In genomic region chr2:27993416-27993815, GRCm38 (mm10) we compare ENCODE assay signal across 14 mouse cellular contexts.
A peak's percentile ranks its signal among the peaks of the same experiment; 100 is the strongest.
DNase-seq lines count a peak whose midpoint lies in the region; ATAC-seq lines count a peak whose summit lies in the region.
"Had no signal": no experiment of that assay in that cellular context is flagged by ENCODE, and none has a peak within 500 bp of the region (broad histone marks: within the 10 kb centered on the region; RNA-seq: fewer than 3 reads in every experiment).

No protein-coding gene starts in this region.

- no peak overlapping the region for H3K9ac ChIP-seq in hindbrain, embryonic 14.5 days
- no peak overlapping the region for H3K9ac ChIP-seq in hindbrain, embryonic 11.5 days (ENCODE audit: low read depth, low read length)
- no peak overlapping the region for H3K9ac ChIP-seq in kidney, embryonic 16.5 days (replicated peaks; ENCODE audit: low read length)

- peaks cover 10% of the 10 kb centered on the region; the same call in 1 of the 2 replicates for H3K4me1 ChIP-seq in hindbrain, embryonic 14.5 days (replicated peaks; ENCODE audit: control insufficient read depth, insufficient read depth, low read length)
- no peaks in the 10 kb centered on the region for H3K4me1 ChIP-seq in hindbrain, embryonic 11.5 days (replicated peaks; ENCODE audit: control insufficient read depth, insufficient read depth, low read length)
- H3K4me1 ChIP-seq in kidney, embryonic 16.5 days (ENCODE audit: insufficient read depth, low read length) = peaks cover 1% of the 10 kb centered on the region; the same call in 1 of the 2 replicates

- H3K36me3 ChIP-seq in hindbrain, embryonic 14.5 days (replicated peaks; ENCODE audit: control insufficient read depth, insufficient read depth) = no peaks in the 10 kb centered on the region
- H3K36me3 ChIP-seq in hindbrain, embryonic 11.5 days (ENCODE audit: control insufficient read depth, insufficient read depth, low read length) = no peaks in the 10 kb centered on the region
- peaks cover 3% of the 10 kb centered on the region; the same call in 1 of the 2 replicates for H3K36me3 ChIP-seq in kidney, embryonic 16.5 days (ENCODE audit: insufficient read depth, low read length)

- H3K27me3 ChIP-seq in hindbrain, embryonic 14.5 days (ENCODE audit: control insufficient read depth, insufficient read depth, low read length) = no peaks in the 10 kb centered on the region
- no peaks in the 10 kb centered on the region for H3K27me3 ChIP-seq in hindbrain, embryonic 11.5 days (ENCODE audit: control insufficient read depth, insufficient read depth, low read length)
- no peaks in the 10 kb centered on the region for H3K27me3 ChIP-seq in kidney, embryonic 16.5 days (ENCODE audit: insufficient read depth, low read length)

- intact Hi-C loops in left cerebral cortex, postnatal 14 days (cut with DNase I) = no loop called here
- intact Hi-C loops in heart, postnatal 14 days (cut with DNase I) = no loop called here

- ATAC-seq in hindbrain, embryonic 14.5 days (ENCODE audit: low FRiP score) = 0 out of 2 replicates have a peak, but pooled peaks have one; percentile 19
- ATAC-seq in hindbrain, embryonic 11.5 days (ENCODE audit: low FRiP score) = no peak
- ATAC-seq in kidney, embryonic 16.5 days (ENCODE audit: low FRiP score, low TSS enrichment) = peak; percentile 88
- 0 out of 2 replicates have a peak, but pooled peaks have one; percentile 35 for ATAC-seq in megakaryocyte-erythroid progenitor cell, adult 5-6 weeks (replicated peaks; ENCODE audit: low FRiP score, low TSS enrichment, poor library complexity, severe bottlenecking)

- DNase-seq in hindbrain, embryonic 14.5 days (ENCODE audit: low spot score) = no peak
- no peak for DNase-seq in hindbrain, embryonic 11.5 days (ENCODE audit: low spot score)
- peak; percentile 72 for DNase-seq in MEL-GATA-1-ER (ENCODE audit: extremely low read depth, low read depth)
- no peak for DNase-seq in urinary bladder, postnatal 14 days (ENCODE audit: low spot score)
- no peak for DNase-seq in left cerebral cortex, postnatal 14 days (ENCODE audit: low spot score in 2 of 2)
- no peak for DNase-seq in heart, postnatal 14 days
- DNase-seq: adrenal gland, postnatal 10 days; B cell, adult 2 months; heart, adult 11 months; left cerebral cortex, postnatal 4 days; lung, postnatal 10 days had no signal

- H3K4me3 ChIP-seq in hindbrain, embryonic 14.5 days (replicated peaks; ENCODE audit: low read length) = no peak overlapping the region
- H3K4me3 ChIP-seq in hindbrain, embryonic 11.5 days (ENCODE audit: low read depth, low read length) = no peak overlapping the region
- H3K4me3 ChIP-seq in kidney, embryonic 16.5 days (ENCODE audit: low read length) = no peak overlapping the region
- H3K4me3 ChIP-seq: layer of hippocampus, adult 2 months had no signal

- H3K4me2 ChIP-seq in hindbrain, embryonic 14.5 days (replicated peaks) = no peak overlapping the region
- H3K4me2 ChIP-seq in hindbrain, embryonic 11.5 days (replicated peaks; ENCODE audit: low read depth, low read length) = no peak overlapping the region
- H3K4me2 ChIP-seq in kidney, embryonic 16.5 days (replicated peaks; ENCODE audit: low read depth, low read length) = no peak overlapping the region

- peak overlapping the region; percentile 63 for H3K27ac ChIP-seq in hindbrain, embryonic 14.5 days
- H3K27ac ChIP-seq in hindbrain, embryonic 11.5 days (ENCODE audit: low read depth, low read length) = no peak overlapping the region
- peak overlapping the region; percentile 75 for H3K27ac ChIP-seq in kidney, embryonic 16.5 days (ENCODE audit: low read length)
- H3K27ac ChIP-seq: layer of hippocampus, adult 2 months had no signal

- no peaks in the 10 kb centered on the region for H3K9me3 ChIP-seq in hindbrain, embryonic 14.5 days (ENCODE audit: control insufficient read depth, low read length)
- H3K9me3 ChIP-seq in hindbrain, embryonic 11.5 days (ENCODE audit: control insufficient read depth, low read length) = no peaks in the 10 kb centered on the region
- no peaks in the 10 kb centered on the region for H3K9me3 ChIP-seq in kidney, embryonic 16.5 days (ENCODE audit: low read length)

- 71% methylated on average over 5 of the region's 5 CpGs for WGBS in hindbrain, embryonic 14.5 days
- 77% methylated on average over 5 of the region's 5 CpGs for WGBS in hindbrain, embryonic 11.5 days
- WGBS in kidney, embryonic 16.5 days = 70% methylated on average over 5 of the region's 5 CpGs
